Mouse (Mus musculus) CH12.LX (cell line): Measurements from ENCODE around the gene Adamts1.

ENCODE experiments used
- CHD1 ChIP-seq: IDR thresholded peaks from 2 replicates; pipeline ENCODE4 v1.6.1; 2012; ENCODE audit warnings: low read depth, low read length, improper control_type of control experiment, inconsistent platforms
- CHD2 ChIP-seq: IDR thresholded peaks from 2 replicates; pipeline ENCODE4 v1.6.1; 2011; ENCODE audit warnings: low read length, improper control_type of control experiment
- CTCF ChIP-seq, 2 experiments: IDR thresholded peaks in 1 of 2; conservative IDR thresholded peaks in 1 of 2; 2 replicates each; pipeline ENCODE4 v1.5.1; 2011 to 2012; ENCODE audit warnings: low read depth in 2 of 2, low read length in 2 of 2, improper control_type of control experiment in 1 of 2, inconsistent platforms in 1 of 2, mild to moderate bottlenecking in 1 of 2, moderate library complexity in 1 of 2
- EP300 ChIP-seq: IDR thresholded peaks from 2 replicates; pipeline ENCODE4 v1.6.1; 2011; ENCODE audit warnings: low read length, improper control_type of control experiment
- GABPA ChIP-seq: IDR thresholded peaks from 2 replicates; pipeline ENCODE4 v1.6.1; 2012; ENCODE audit warnings: low read depth, low read length, improper control_type of control experiment, inconsistent platforms; ENCODE audit not compliant: insufficient replicate concordance
- MAX ChIP-seq: IDR thresholded peaks from 2 replicates; pipeline ENCODE4 v1.6.1; 2011; ENCODE audit warnings: low read length, improper control_type of control experiment
- MEF2A ChIP-seq: IDR thresholded peaks from 2 replicates; pipeline ENCODE4 v1.6.1; 2014; ENCODE audit warnings: low read depth, mild to moderate bottlenecking, inconsistent platforms, low read length, improper control_type of control experiment, borderline replicate concordance
- NELFE ChIP-seq: IDR thresholded peaks from 2 replicates; pipeline ENCODE4 v1.6.1; 2011; ENCODE audit warnings: low read depth, low read length, improper control_type of control experiment
- POLR2A ChIP-seq: IDR thresholded peaks from 2 replicates; pipeline ENCODE4 v1.6.1; 2011; ENCODE audit warnings: low read depth, mild to moderate bottlenecking, improper control_type of control experiment, low read length
- TBP ChIP-seq: conservative IDR thresholded peaks from 2 replicates; pipeline ENCODE4 v1.6.1; 2011; ENCODE audit warnings: low read depth, low read length, improper control_type of control experiment

GRCm38 (mm10) chr16:85814116-85814515 lies 11.2 kb upstream of the Adamts1 start:
- no peak for TF ChIP-seq CTCF (conservative IDR thresholded peaks at IDR 0.05 in 1 of 2, IDR thresholded peaks at IDR 0.05 in 1 of 2; ENCODE audit: low read depth in 2 of 2, low read length in 2 of 2)
- no peak for TF ChIP-seq NELFE
- peak; percentile 81 for TF ChIP-seq EP300
- TF ChIP-seq MEF2A = peak; percentile 67; the same call in 1 of the 2 replicates
- no peak for TF ChIP-seq TBP
- no peak for TF ChIP-seq POLR2A
- TF ChIP-seq CHD2 = no peak
- no peak for TF ChIP-seq CHD1
- no peak for TF ChIP-seq MAX
- TF ChIP-seq GABPA = no peak
